Mouse (Mus musculus): ENCODE measurements around the gene Itm2b. TPM values are rescaled to one million over a fixed set of nuclear protein-coding genes. Genes with fewer than 3 reads are reported as not detected.

Gene Itm2b
- polyA plus RNA-seq, 1 experiment = 235 TPM

GRCm38 (mm10) chr14:73334926-73335805, 49.9 kb downstream of the Itm2b start:
- no peak overlapping the region for H3K4me3 ChIP-seq (replicated peaks; ENCODE audit: control insufficient read depth, low read depth, low read length)
- WGBS = 73% methylated on average over 22 of the region's 22 CpGs

GRCm38 (mm10) chr14:73333880-73334279, 51.2 kb downstream of the Itm2b start:
- TF ChIP-seq CTCF (IDR thresholded peaks at IDR 0.05; ENCODE audit: control insufficient read depth, insufficient read depth, low read length) = no peak
- TF ChIP-seq POLR2A (IDR thresholded peaks at IDR 0.05; ENCODE audit: borderline replicate concordance, control insufficient read depth, low read depth, low read length) = no peak
- 13% methylated on average over 3 of the region's 3 CpGs for WGBS
- peaks cover 6% of the 10 kb centered on the region for H3K4me1 ChIP-seq (ENCODE audit: control insufficient read depth, insufficient read depth, low read length)
- H3K27ac ChIP-seq (ENCODE audit: control insufficient read depth, insufficient read depth, low read depth, low read length, poor library complexity) = peak overlapping the region; percentile 31; the same call in 1 of the 2 replicates
- H3K4me3 ChIP-seq (replicated peaks; ENCODE audit: control insufficient read depth, low read depth, low read length) = no peak overlapping the region

More at GRCm38 (mm10) chr14:73334926-73335805, 49.9 kb downstream of the Itm2b start:
- peak overlapping the region; percentile 35; the same call in 1 of the 2 replicates for H3K27ac ChIP-seq (ENCODE audit: control insufficient read depth, insufficient read depth, low read depth, low read length, poor library complexity)
- no peak for TF ChIP-seq CTCF (IDR thresholded peaks at IDR 0.05; ENCODE audit: control insufficient read depth, insufficient read depth, low read length)
- peaks cover 7% of the 10 kb centered on the region for H3K4me1 ChIP-seq (ENCODE audit: control insufficient read depth, insufficient read depth, low read length)

GRCm38 (mm10) chr14:73331386-73331785, 53.7 kb downstream of the Itm2b start:
- 89% methylated on average over 4 of the region's 4 CpGs for WGBS

GRCm38 (mm10) chr14:73329871-73330270, 55.2 kb downstream of the Itm2b start:
- no peak overlapping the region for H3K27ac ChIP-seq (ENCODE audit: control insufficient read depth, insufficient read depth, low read depth, low read length, poor library complexity)
- WGBS = 79% methylated on average over 2 of the region's 2 CpGs
- no peak for TF ChIP-seq POLR2A (IDR thresholded peaks at IDR 0.05; ENCODE audit: borderline replicate concordance, control insufficient read depth, low read depth, low read length)
- TF ChIP-seq CTCF (IDR thresholded peaks at IDR 0.05; ENCODE audit: control insufficient read depth, insufficient read depth, low read length) = no peak
- H3K4me3 ChIP-seq (replicated peaks; ENCODE audit: control insufficient read depth, low read depth, low read length) = no peak overlapping the region
- peaks cover 2% of the 10 kb centered on the region; the same call in 1 of the 2 replicates for H3K4me1 ChIP-seq (ENCODE audit: control insufficient read depth, insufficient read depth, low read length)

More at GRCm38 (mm10) chr14:73331386-73331785, 53.7 kb downstream of the Itm2b start:
- Histone ChIP-seq H3K4me3 (replicated peaks; ENCODE audit: control insufficient read depth, low read depth, low read length) (no peak overlapping the region), H3K27ac (ENCODE audit: control insufficient read depth, insufficient read depth, low read depth, low read length, poor library complexity) (no peak overlapping the region), H3K4me1 (ENCODE audit: control insufficient read depth, insufficient read depth, low read length) (peaks cover 7% of the 10 kb centered on the region)
- TF ChIP-seq CTCF (IDR thresholded peaks at IDR 0.05; ENCODE audit: control insufficient read depth, insufficient read depth, low read length) (no peak), POLR2A (IDR thresholded peaks at IDR 0.05; ENCODE audit: borderline replicate concordance, control insufficient read depth, low read depth, low read length) (no peak)

GRCm38 (mm10) chr14:73326511-73326910, 58.6 kb downstream of the Itm2b start:
- no peak for TF ChIP-seq POLR2A (IDR thresholded peaks at IDR 0.05; ENCODE audit: borderline replicate concordance, control insufficient read depth, low read depth, low read length)
- no peak for TF ChIP-seq CTCF (IDR thresholded peaks at IDR 0.05; ENCODE audit: control insufficient read depth, insufficient read depth, low read length)
- Histone ChIP-seq H3K27ac (ENCODE audit: control insufficient read depth, insufficient read depth, low read depth, low read length, poor library complexity) (peak overlapping the region; percentile 99), H3K4me3 (replicated peaks; ENCODE audit: control insufficient read depth, low read depth, low read length) (peak overlapping the region; percentile 65), H3K4me1 (ENCODE audit: control insufficient read depth, insufficient read depth, low read length) (peaks cover 2% of the 10 kb centered on the region; the same call in 1 of the 2 replicates)
- 8% methylated on average over 8 of the region's 8 CpGs for WGBS

GRCm38 (mm10) chr14:73325456-73326381, 59.4 kb downstream of the Itm2b start, which contains the start of gene Rb1:
Gene Rb1 (minus strand): TSS chr14:73325822.
- no peak for TF ChIP-seq CTCF (IDR thresholded peaks at IDR 0.05; ENCODE audit: control insufficient read depth, insufficient read depth, low read length)
- TF ChIP-seq POLR2A (IDR thresholded peaks at IDR 0.05; ENCODE audit: borderline replicate concordance, control insufficient read depth, low read depth, low read length) = peak; percentile 58; the same call in 1 of the 2 replicates
- WGBS = under 1% methylated on average over 128 of the region's 135 CpGs

GRCm38 (mm10) chr14:73324634-73325455, 60.2 kb downstream of the Itm2b start:
- TF ChIP-seq POLR2A (IDR thresholded peaks at IDR 0.05; ENCODE audit: borderline replicate concordance, control insufficient read depth, low read depth, low read length) (no peak; the same call in 1 of the 2 replicates), CTCF (IDR thresholded peaks at IDR 0.05; ENCODE audit: control insufficient read depth, insufficient read depth, low read length) (no peak)
- peak overlapping the region; percentile 79 for H3K4me3 ChIP-seq (replicated peaks; ENCODE audit: control insufficient read depth, low read depth, low read length)
- WGBS = under 1% methylated on average over 55 of the region's 55 CpGs
- peaks cover 2% of the 10 kb centered on the region; the same call in 1 of the 2 replicates for H3K4me1 ChIP-seq (ENCODE audit: control insufficient read depth, insufficient read depth, low read length)
- peak overlapping the region; percentile 99 for H3K27ac ChIP-seq (ENCODE audit: control insufficient read depth, insufficient read depth, low read depth, low read length, poor library complexity)

More at GRCm38 (mm10) chr14:73325456-73326381, 59.4 kb downstream of the Itm2b start, which contains the start of gene Rb1:
- H3K4me3 ChIP-seq (replicated peaks; ENCODE audit: control insufficient read depth, low read depth, low read length) = peak within 1 kb of the TSS; percentile 79
- peak within 1 kb of the TSS; percentile 99 for H3K27ac ChIP-seq (ENCODE audit: control insufficient read depth, insufficient read depth, low read depth, low read length, poor library complexity)
- peaks cover 2% of the 10 kb centered on the region; the same call in 1 of the 2 replicates for H3K4me1 ChIP-seq (ENCODE audit: control insufficient read depth, insufficient read depth, low read length)

All from bone marrow, adult 2 months (tissue).